Mouse (Mus musculus): Measurements from ENCODE around the gene 1810013L24Rik.

Gene 1810013L24Rik

DNA sequence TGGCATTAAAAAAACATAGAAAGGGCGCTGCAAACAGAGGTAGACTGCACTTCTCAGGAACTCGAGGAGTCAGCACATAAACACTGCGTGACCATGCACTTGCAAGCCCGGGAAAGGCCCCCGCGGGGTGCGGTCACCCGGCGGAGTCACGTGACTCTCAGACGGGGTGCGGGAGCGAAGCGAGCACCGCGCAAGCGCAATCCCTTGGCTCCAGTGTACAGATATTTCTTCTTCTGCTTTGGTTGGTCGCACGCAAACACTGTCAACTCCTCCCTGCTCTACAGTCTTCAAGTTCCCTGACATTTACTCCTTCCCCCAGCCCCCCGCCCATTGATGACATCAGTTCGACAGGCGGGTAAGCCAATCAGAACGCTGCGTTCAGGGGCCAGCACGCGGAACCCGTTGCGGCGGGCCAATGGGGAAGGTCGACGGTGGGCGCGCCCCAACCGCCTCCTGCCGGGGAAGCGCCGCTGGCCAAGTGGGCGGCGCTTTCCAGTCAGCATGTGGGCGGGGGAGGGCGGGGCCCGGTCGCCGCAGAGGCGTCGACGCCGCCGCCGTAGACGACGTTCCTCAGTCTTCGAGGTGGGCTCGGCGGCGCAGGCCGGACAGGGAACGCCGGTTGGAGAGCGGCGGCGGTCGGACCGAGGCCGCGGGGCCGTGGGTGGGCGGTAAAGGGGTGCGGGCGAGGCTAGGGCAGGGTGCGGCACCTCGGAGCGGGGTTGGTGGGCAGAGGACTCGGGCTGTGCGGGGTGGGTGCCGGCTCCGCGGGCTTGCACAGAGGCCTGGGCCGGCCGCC lies at the start of gene 1810013L24Rik:
Gene 1810013L24Rik, plus strand, starts transcription at position 537 of the 796 bp plus-strand sequence.
- peak; percentile 98 for DNase-seq

- no peak for DNase-seq
Measured at GRCm38 (mm10) chr16:8780187-8780586, 49.7 kb upstream of the 1810013L24Rik start.

DNA sequence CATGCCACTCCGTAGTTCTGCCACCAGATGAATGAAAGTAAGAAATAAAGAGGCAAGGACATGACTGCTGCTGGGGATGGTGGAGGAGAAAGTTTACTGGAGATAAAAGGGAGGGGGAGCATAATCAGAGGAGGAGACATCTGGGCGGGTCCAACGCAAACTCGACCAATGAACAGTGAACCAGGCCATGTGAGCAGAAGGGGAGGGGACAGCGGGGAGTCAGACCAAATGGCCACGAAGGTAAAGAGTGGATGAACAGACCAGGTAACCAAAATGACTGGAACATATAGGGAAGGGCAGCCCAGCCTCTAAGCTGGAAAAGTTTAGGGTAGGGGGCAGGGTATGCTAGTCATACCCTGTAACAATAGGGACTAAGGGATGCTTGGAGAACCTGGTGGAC lies 48.7 kb upstream of the 1810013L24Rik start:
- no peak for DNase-seq

GRCm38 (mm10) chr16:8781660-8782059 lies 48.2 kb upstream of the 1810013L24Rik start:
- no peak for DNase-seq

DNA sequence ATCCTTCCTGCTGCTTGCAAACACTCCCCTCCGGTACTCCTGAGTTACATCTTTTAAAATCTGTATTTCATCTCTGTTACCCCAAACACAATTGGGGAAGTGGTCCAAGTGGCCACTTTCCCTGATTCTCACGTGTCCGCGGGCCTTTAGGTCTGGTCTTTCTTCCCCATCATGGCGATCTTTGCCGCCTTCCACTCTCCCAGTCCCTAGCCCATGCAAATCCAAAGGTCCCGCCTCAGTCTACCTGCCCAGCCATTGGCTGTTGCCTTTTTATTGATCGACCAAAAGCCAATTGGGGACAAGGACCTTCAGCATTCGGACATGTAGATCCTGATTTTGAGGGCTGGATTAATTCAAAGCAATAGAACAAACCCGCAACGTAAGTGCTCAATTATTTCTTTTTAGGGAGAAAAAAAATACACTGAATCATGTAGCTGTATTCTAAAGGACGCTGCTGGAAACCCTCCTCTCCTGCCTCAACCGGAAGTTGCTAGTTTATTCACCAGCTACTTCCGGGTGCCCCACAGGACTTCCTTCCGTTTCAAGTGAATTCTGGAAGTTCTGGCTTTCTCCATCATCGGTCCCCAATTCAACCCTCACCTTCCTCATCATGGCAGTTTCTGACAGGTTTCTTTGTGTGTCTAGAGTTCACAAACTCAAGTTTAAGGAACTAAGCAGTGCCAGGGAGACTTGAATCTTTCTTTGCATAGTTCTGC lies 46.5 kb upstream of the 1810013L24Rik start:
- no peak for DNase-seq

GRCm38 (mm10) chr16:8784753-8785152 lies 45.1 kb upstream of the 1810013L24Rik start:
- no peak for DNase-seq

GRCm38 (mm10) chr16:8790886-8791285 lies 39.0 kb upstream of the 1810013L24Rik start:
- DNase-seq: no peak

DNA sequence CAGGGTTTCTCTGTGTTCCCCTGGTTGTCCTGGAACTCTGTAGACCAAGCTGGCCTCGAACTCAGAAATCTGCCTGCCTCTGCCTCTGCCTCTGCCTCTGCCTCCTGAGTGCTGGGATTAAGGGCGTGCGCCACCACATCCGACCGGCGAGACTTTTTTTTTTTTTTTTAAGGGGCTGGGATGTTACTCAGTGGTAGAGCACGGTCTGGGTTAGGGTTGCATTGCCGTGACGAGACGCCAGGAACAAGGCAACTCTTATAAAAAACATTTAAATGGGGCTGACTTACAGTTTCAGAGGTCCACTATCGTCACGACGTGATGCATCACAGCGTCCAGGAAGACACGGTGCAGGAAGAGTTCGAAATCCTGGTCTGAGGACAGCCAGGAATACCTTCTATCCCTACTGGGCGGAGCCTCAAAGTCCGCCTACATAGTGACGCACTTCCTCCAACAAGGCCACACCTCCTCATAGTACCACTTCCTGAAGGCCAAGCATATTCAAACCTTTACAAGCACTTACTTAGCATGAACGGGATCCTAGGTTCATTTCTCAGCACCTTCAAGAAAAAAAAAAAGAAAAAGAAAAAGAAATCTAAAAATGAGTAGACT lies 37.8 kb upstream of the 1810013L24Rik start, which contains the start of gene Usp7:
Gene Usp7, minus strand, starts transcription at position 360 of the 609 bp plus-strand sequence.
- DNase-seq: no peak

DNA sequence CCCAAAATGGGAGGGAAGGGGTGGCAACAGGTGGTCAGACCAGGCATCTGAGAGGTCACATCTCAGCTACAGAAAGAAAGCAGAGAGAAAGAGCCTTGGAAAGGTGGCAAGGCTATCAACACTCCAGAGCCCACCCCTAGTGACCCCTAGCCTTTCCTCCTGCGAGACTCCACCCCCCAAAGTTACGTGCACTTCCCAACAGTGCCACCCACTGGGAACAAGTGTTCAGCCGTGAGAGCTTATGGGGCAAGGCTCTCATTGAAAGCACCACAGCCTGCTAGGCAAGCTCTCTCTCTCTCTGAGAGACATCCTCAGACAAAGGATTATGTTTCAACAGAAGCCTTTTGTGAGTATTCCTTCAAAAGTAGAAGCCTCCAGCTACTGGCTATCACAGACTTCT lies 34.9 kb upstream of the 1810013L24Rik start:
- no peak for DNase-seq

DNA sequence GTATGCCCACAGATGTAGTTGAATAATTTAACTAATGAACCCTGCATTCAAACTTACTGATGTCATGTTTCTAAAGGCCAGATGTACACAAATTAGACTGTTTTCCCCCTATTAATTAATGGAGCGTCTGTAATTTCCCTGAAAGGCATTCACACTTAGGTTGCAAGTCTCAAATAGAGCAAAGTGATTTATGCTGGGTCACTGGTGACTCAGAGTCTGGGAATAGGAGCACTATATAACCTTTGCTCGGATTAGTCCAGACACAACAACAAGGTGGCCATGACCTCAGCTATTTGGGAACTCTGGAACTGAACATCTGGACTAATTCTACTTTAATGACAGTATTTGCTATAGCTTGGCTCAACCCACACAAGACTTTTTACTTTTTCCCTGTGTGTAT lies 34.0 kb upstream of the 1810013L24Rik start:
- no peak for DNase-seq

- no peak for DNase-seq
Measured at GRCm38 (mm10) chr16:8806703-8807102, 23.2 kb upstream of the 1810013L24Rik start.

- no peak for DNase-seq
Measured at GRCm38 (mm10) chr16:8810399-8811127, 19.3 kb upstream of the 1810013L24Rik start.

GRCm38 (mm10) chr16:8817872-8818271 lies 12.0 kb upstream of the 1810013L24Rik start:
- DNase-seq: peak; percentile 22

GRCm38 (mm10) chr16:8821429-8821828 lies 8.5 kb upstream of the 1810013L24Rik start:
- peak; percentile 35 for DNase-seq

- no peak for DNase-seq
Measured at GRCm38 (mm10) chr16:8822586-8822985, 7.3 kb upstream of the 1810013L24Rik start.

- no peak for DNase-seq
Measured at GRCm38 (mm10) chr16:8823661-8824060, 6.2 kb upstream of the 1810013L24Rik start.

DNA sequence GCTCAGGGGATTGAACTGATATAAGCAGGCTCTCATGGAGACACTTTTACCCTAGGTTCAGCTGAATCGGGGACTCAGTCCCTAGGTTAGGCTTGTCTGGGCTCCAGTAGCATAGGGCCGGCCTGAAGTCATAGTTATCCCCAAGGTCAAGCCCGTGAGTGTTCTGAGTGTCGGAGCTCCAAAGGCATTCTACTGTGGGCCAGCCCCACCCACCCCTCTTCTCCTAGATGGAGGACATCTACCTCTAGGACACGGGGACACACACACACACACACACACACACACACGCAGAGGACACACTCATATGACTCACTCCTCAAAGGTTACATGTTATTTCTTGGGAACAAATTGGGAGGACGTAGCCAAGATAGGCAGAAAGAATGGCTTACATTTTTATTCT lies 2.5 kb upstream of the 1810013L24Rik start:
- DNase-seq: no peak

DNA sequence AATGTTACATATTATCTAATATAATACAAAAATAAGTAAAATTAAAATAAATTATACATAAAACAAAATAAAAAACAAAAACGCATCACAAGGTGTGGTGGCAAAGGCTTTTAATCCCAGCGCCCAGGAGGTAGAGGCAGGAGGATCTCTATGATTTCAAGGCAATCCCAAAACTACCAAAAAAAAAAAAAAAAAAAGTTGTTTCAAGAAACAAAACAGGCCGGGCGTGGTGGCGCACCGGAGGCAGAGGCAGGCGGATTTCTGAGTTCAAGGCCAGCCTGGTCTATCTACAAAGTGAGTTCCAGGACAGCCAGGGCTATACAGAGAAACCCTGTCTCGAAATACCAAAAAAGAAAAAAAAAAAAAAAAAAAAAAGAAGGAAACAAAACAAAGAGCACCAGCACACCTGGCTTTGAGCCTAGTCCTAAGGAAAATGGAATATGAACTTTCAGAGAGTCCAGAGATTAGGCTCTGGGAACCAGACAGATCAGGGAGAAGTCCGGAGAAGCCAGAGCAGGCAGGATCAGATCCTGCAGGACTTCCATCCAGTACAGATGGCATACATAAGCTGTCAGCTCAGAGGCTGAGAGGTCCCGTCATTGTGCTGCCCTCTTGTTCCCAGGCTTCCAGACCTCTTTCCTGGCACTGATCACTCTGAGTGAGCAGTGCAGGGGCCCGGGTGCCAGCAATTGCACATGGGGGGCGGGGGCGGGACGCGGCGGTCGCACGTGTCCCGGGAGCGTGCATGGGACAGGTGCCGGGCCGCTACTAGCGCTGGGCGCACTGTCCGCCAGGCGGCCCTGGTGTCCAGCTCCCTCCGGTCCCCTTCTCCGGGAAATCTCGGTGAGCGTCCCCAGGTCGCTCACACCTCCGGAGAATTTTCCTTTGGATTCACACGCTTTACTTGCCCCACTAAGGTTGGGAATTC lies 1.0 kb upstream of the 1810013L24Rik start:
- peak; percentile 35 for DNase-seq

DNA sequence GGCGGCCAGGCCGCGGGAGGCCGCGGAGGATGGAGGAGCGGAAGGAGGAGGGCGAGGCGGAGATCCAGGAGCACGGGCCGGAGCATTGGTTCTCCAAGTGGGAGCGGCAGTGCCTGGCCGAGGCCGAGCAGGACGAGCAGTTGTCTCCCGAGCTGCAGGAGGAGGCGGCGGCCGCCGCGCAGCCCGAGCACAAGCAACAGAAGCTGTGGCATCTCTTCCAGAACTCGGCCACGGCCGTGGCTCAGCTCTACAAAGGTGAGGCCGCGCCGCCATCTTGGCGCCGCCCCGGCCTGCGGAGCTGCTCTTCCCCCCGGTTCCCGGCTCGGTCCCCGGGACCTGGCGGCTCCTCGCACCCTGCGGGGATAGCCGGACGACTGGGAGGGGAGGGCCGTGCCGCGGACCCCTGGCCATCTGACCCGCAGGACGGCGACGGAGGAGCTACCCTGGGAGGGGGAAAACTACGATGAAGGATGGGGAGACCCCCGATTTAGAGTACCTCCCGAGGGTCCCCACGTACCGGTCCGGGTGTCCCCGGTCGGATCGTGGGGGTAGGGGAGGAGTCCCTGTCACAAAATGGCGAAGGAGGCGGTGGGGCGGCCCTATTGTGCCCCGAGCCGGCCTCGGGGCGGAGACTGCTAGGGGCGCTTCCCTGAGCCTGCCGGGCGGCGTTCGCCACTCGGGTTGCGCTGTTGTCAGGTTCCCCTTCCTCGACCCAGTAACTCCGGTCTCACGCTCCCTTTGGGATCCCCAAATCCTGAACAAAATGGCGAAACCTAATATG lies 721 bp downstream of the 1810013L24Rik start:
- DNase-seq: peak; percentile 59

DNA sequence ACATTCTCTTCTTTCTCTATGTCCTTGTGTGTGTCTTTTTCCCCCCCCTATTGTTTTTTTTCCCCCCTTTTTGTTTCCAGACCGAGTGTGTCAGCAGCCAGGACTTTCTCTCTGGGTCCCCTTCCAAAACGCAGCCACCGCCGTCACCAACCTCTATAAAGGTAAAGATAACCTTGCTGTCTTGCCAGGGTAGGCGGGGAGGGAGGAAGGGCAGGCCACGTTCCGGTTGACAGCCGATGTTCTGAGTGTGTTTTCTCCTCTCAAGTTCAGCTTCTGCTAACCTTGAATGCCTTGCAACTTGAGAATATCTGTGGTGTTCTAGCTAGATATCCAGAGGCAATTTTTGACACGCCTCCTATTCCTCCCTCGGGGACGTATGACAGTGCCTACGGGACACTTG lies 1.3 kb downstream of the 1810013L24Rik start:
- peak; percentile 35 for DNase-seq

DNA sequence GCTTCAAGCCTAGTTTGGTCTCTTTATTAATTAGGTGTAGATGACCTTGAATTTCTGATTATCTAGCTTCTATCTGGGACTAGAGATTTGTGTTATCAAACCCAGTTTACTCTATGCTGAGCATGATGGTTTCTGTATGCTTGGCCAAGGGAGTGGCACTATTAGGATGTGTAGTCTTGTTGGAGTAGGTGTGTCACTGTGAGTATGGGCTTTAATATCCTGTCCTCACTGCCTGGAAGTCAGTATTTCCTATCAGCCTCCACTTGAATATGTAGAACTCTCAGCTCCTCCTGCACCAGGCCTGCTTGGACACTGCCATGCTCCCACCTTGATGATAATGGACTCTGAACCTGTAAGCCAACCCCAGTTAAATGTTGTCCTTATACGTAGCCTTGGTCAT lies 7.0 kb downstream of the 1810013L24Rik start:
- DNase-seq: no peak

Measured in cerebellum, adult 11 months (tissue).